In genomic region chr2:180042256-180042857, GRCm38 (mm10) we compare ENCODE assay signal across 8 mouse cellular contexts. TPM values are rescaled to one million over a fixed set of nuclear protein-coding genes. Genes with fewer than 3 reads are reported as not detected.
A peak's percentile ranks its signal among the peaks of the same experiment; 100 is the strongest.
DNase-seq lines count a peak whose midpoint lies in the region; ATAC-seq and TF ChIP-seq lines count a peak whose summit lies in the region.

Psma7 (minus strand) TSS chr2:180042433.
Ss18l1 (plus strand) TSS chr2:180042509.

- no peak for TF ChIP-seq CTCF in bone marrow macrophage, adult 2 months (IDR thresholded peaks at IDR 0.05; ENCODE audit: low read depth, low read length)

- H3K4me1 ChIP-seq in bone marrow macrophage, adult 2 months (ENCODE audit: control insufficient read depth, insufficient read depth, low read length): peaks cover 23% of the 10 kb centered on the region
- peaks cover 40% of the 10 kb centered on the region for H3K4me1 ChIP-seq in embryonic facial prominence, embryonic 15.5 days
- H3K4me1 ChIP-seq in kidney, embryonic 14.5 days (ENCODE audit: control insufficient read depth, insufficient read depth, low read length): peaks cover 23% of the 10 kb centered on the region

- peak; percentile 91 to 92 for DNase-seq in B cell, adult 2 months
- peak; percentile 81 to 88 for DNase-seq in heart, adult 9 months (ENCODE audit: low spot score in 2 of 2)
- DNase-seq in liver: peak; percentile 95
- peak; percentile 57 to 81 for DNase-seq in monocyte, adult 2 months (ENCODE audit: low read depth in 1 of 2, low spot score in 2 of 2)
- DNase-seq in spleen, postnatal 14 days (ENCODE audit: low spot score in 2 of 2): peak; percentile 81 to 89

- no peak for TF ChIP-seq POLR2A in bone marrow macrophage, adult 2 months (IDR thresholded peaks at IDR 0.05; ENCODE audit: borderline replicate concordance, low read depth, low read length)

- H3K4me3 ChIP-seq in bone marrow macrophage, adult 2 months (ENCODE audit: insufficient read depth, low read length): peak within 1 kb of the TSS; percentile 71
- H3K4me3 ChIP-seq in embryonic facial prominence, embryonic 15.5 days (replicated peaks): peak within 1 kb of the TSS; percentile 99
- peak within 1 kb of the TSS; percentile 99 for H3K4me3 ChIP-seq in kidney, embryonic 14.5 days (ENCODE audit: low read length)

- under 1% methylated on average over 76 of the region's 78 CpGs for WGBS in embryonic facial prominence, embryonic 15.5 days
- under 1% methylated on average over 75 of the region's 78 CpGs for WGBS in kidney, embryonic 14.5 days

- ATAC-seq in embryonic facial prominence, embryonic 15.5 days (ENCODE audit: insufficient number of reproducible peaks, low FRiP score, low TSS enrichment, low read depth): peak; percentile 96
- ATAC-seq in kidney, embryonic 14.5 days (ENCODE audit: low FRiP score, low TSS enrichment): peak; percentile 94

- H3K9me3 ChIP-seq in embryonic facial prominence, embryonic 15.5 days (replicated peaks): no peaks in the 10 kb centered on the region
- H3K9me3 ChIP-seq in kidney, embryonic 14.5 days (ENCODE audit: control insufficient read depth, low read length): no peaks in the 10 kb centered on the region

- peak within 1 kb of the TSS; percentile 78 for H3K9ac ChIP-seq in embryonic facial prominence, embryonic 15.5 days
- H3K9ac ChIP-seq in kidney, embryonic 14.5 days (ENCODE audit: low read depth, low read length): peak within 1 kb of the TSS; percentile 95

- H3K36me3 ChIP-seq in embryonic facial prominence, embryonic 15.5 days: peaks cover 18% of the 10 kb centered on the region
- peaks cover 19% of the 10 kb centered on the region for H3K36me3 ChIP-seq in kidney, embryonic 14.5 days (ENCODE audit: control insufficient read depth, insufficient read depth, low read length)

- H3K27ac ChIP-seq in bone marrow macrophage, adult 2 months (ENCODE audit: insufficient read depth, low read depth, low read length): peak within 1 kb of the TSS; percentile 71
- H3K27ac ChIP-seq in embryonic facial prominence, embryonic 15.5 days (replicated peaks): peak within 1 kb of the TSS; percentile 91
- H3K27ac ChIP-seq in kidney, embryonic 14.5 days (ENCODE audit: low read depth, low read length): peak within 1 kb of the TSS; percentile 85

- H3K4me2 ChIP-seq in embryonic facial prominence, embryonic 15.5 days (replicated peaks): peak within 1 kb of the TSS; percentile 91
- H3K4me2 ChIP-seq in kidney, embryonic 14.5 days (replicated peaks; ENCODE audit: low read depth, low read length): peak within 1 kb of the TSS; percentile 74

- H3K27me3 ChIP-seq in embryonic facial prominence, embryonic 15.5 days: no peaks in the 10 kb centered on the region
- H3K27me3 ChIP-seq in kidney, embryonic 14.5 days (ENCODE audit: control insufficient read depth, insufficient read depth, low read length): no peaks in the 10 kb centered on the region

RNA-seq across cellular contexts. Expression of gene Psma7, which starts in this region (rescaled TPM):
- 150 and 155 TPM in 2 replicates for polyA plus RNA-seq in bone marrow macrophage, adult 2 months (2012; ENCODE audit: insufficient read depth, insufficient read length, missing spikeins)
- polyA plus RNA-seq in embryonic facial prominence, embryonic 15.5 days (2015; fragmentation: Nextera tagmentation; extraction: Ambion mirVana): 472 and 518 TPM in 2 replicates
- 713 and 771 TPM in 2 replicates for polyA plus RNA-seq in kidney, embryonic 14.5 days (2014; fragmentation: Nextera tagmentation; extraction: Ambion mirVana)

RNA-seq across cellular contexts. Expression of gene Ss18l1, which starts in this region (rescaled TPM):
- 4.0 and 5.7 TPM in 2 replicates for polyA plus RNA-seq in bone marrow macrophage, adult 2 months (2012; ENCODE audit: insufficient read depth, insufficient read length, missing spikeins)
- 5.2 and 6.1 TPM in 2 replicates for polyA plus RNA-seq in embryonic facial prominence, embryonic 15.5 days (2015; fragmentation: Nextera tagmentation; extraction: Ambion mirVana)
- polyA plus RNA-seq in kidney, embryonic 14.5 days (2014; fragmentation: Nextera tagmentation; extraction: Ambion mirVana): 3.5 and 6.9 TPM in 2 replicates

Comparison
In these comparisons a context has a peak if more than half of its experiments do, and no peak if none do; other contexts are left out.
1. Peak in every context shown above with its lines: DNase-seq, ATAC-seq, H3K4me3 ChIP-seq and H3K27ac ChIP-seq.